7 mouse cellular contexts compared by ENCODE assay signal in the genomic region with DNA sequence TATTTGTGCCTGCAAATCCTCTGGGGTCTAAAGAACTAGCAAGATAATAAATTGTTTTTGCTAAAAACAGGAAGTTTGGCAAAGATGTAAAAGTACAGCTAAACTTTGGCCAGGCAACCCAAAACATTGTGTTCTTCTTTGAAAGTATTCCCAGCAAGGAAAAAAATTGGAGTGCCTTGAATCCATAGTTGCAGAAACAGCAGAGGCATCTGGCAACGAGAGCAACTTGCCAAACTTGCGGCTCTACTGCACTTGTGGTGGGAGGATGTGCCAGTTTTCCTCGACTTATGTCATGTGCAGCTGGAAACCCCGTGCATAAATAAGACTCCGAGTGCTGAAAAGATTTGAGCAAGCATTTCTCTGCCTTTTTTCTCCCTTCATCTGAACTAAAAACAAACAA.
A peak's percentile ranks its signal among the peaks of the same experiment; 100 is the strongest.
DNase-seq lines count a peak whose midpoint lies in the region; ATAC-seq lines count a peak whose summit lies in the region.

No protein-coding gene starts in this region.

- no peak overlapping the region for H3K9ac ChIP-seq in kidney, embryonic 15.5 days
- H3K9ac ChIP-seq in liver, embryonic 11.5 days (ENCODE audit: low read depth, low read length), result no peak overlapping the region

- H3K9me3 ChIP-seq in kidney, embryonic 15.5 days (replicated peaks), result no peaks in the 10 kb centered on the region
- H3K9me3 ChIP-seq in liver, embryonic 11.5 days (ENCODE audit: control insufficient read depth, low read length), result no peaks in the 10 kb centered on the region

- ATAC-seq in kidney, embryonic 15.5 days (replicated peaks; ENCODE audit: low FRiP score), result no peak
- ATAC-seq in liver, embryonic 11.5 days (replicated peaks; ENCODE audit: low FRiP score), result no peak

- peak; percentile 52 for DNase-seq in urinary bladder, postnatal 14 days (ENCODE audit: low spot score)
- no peak for DNase-seq in urinary bladder, postnatal 25 days (ENCODE audit: low spot score)
- DNase-seq in frontal cortex, adult 2 months (ENCODE audit: extremely low spot score in 1 of 2, low spot score in 1 of 2), result peak; percentile 65 to 75
- DNase-seq in left cerebral cortex, postnatal 4 days, result peak; percentile 62
- DNase-seq in right cerebral cortex, postnatal 4 days, result peak; percentile 24
- DNase-seq in liver, embryonic 11.5 days (ENCODE audit: low spot score), result no peak

- intact Hi-C loops in left cerebral cortex, postnatal 4 days (cut with DNase I), result no loop called here

- no peaks in the 10 kb centered on the region for H3K36me3 ChIP-seq in kidney, embryonic 15.5 days
- no peaks in the 10 kb centered on the region for H3K36me3 ChIP-seq in liver, embryonic 11.5 days (ENCODE audit: control insufficient read depth, insufficient read depth, low read length)

- H3K4me3 ChIP-seq in kidney, embryonic 15.5 days (replicated peaks), result no peak overlapping the region
- H3K4me3 ChIP-seq in liver, embryonic 11.5 days (ENCODE audit: low read depth, low read length), result no peak overlapping the region

- H3K4me2 ChIP-seq in kidney, embryonic 15.5 days, result 0 out of 2 replicates have a peak overlapping the region, but pooled peaks have one; percentile 16
- H3K4me2 ChIP-seq in liver, embryonic 11.5 days, result no peak overlapping the region

- 32% methylated on average over 5 of the region's 5 CpGs for whole genome bisulfite sequencing in kidney, embryonic 15.5 days
- 79% methylated on average over 5 of the region's 5 CpGs for WGBS in liver, embryonic 11.5 days

- H3K27ac ChIP-seq in kidney, embryonic 15.5 days, result no peak overlapping the region
- H3K27ac ChIP-seq in liver, embryonic 11.5 days (ENCODE audit: low read depth, low read length), result no peak overlapping the region

- no peaks in the 10 kb centered on the region for H3K27me3 ChIP-seq in kidney, embryonic 15.5 days
- H3K27me3 ChIP-seq in liver, embryonic 11.5 days (replicated peaks; ENCODE audit: control insufficient read depth, insufficient read depth, low read length), result no peaks in the 10 kb centered on the region

- H3K4me1 ChIP-seq in kidney, embryonic 15.5 days, result peaks cover 14% of the 10 kb centered on the region; the same call in 1 of the 2 replicates
- no peaks in the 10 kb centered on the region for H3K4me1 ChIP-seq in liver, embryonic 11.5 days (replicated peaks; ENCODE audit: control insufficient read depth, insufficient read depth, low read length)

Comparison
In these comparisons a context has a peak if more than half of its experiments do, and no peak if none do; other contexts are left out.
1. DNase-seq: peak in urinary bladder, postnatal 14 days (single experiment), frontal cortex, adult 2 months (2 of 2), left cerebral cortex, postnatal 4 days (single experiment) and right cerebral cortex, postnatal 4 days (single experiment); none in urinary bladder, postnatal 25 days (single experiment) and liver, embryonic 11.5 days (single experiment).